Mouse (Mus musculus) thymus, adult 2 months (tissue): ENCODE results near the gene BC028528. TPM values are rescaled to one million over a fixed set of nuclear protein-coding genes. Genes with fewer than 3 reads are reported as not detected.
A peak's percentile ranks its signal among the peaks of the same experiment; 100 is the strongest.

Source experiments
- DNase-seq: peaks from one replicate; pipeline ENCODE4 v3.0.0; 2021
- H3K27ac ChIP-seq: fragments of 200-500 bp; 2 replicates; pipeline ENCODE4 v1.5.1; 2012; ENCODE audit warnings: low read length, control low read depth; ENCODE audit not compliant: control insufficient read depth, insufficient read depth
- H3K27me3 ChIP-seq: fragments of 200-500 bp; 2 replicates; pipeline ENCODE4 v1.6.1; 2012; ENCODE audit warnings: mild to moderate bottlenecking, low read length, moderate library complexity, mixed read lengths; ENCODE audit not compliant: control insufficient read depth, insufficient read depth
- H3K36me3 ChIP-seq: fragments of 200-500 bp; 2 replicates; pipeline ENCODE4 v1.6.1; 2012; ENCODE audit warnings: mild to moderate bottlenecking, low read length, moderate library complexity; ENCODE audit not compliant: control insufficient read depth, insufficient read depth
- H3K4me1 ChIP-seq: fragments of 200-500 bp; replicated peaks from 2 replicates; pipeline ENCODE4 v1.6.1; 2012; ENCODE audit warnings: low read length; ENCODE audit not compliant: control insufficient read depth, insufficient read depth
- H3K4me3 ChIP-seq: fragments of 200-500 bp; 2 replicates; pipeline ENCODE4 v1.5.1; 2012; ENCODE audit warnings: mild to moderate bottlenecking, low read length, control low read depth, moderate library complexity; ENCODE audit not compliant: control insufficient read depth, insufficient read depth
- CTCF ChIP-seq: fragments of 200-500 bp; IDR thresholded peaks from 2 replicates; pipeline ENCODE4 v1.5.1; 2012; ENCODE audit warnings: mild to moderate bottlenecking, control low read depth, low read length, moderate library complexity, borderline replicate concordance; ENCODE audit not compliant: control insufficient read depth, poor library complexity, insufficient read depth; ENCODE audit errors: extremely low read depth
- POLR2A ChIP-seq: fragments of 200-500 bp; IDR thresholded peaks from 2 replicates; pipeline ENCODE4 v1.6.1; 2012; ENCODE audit warnings: mild to moderate bottlenecking, low read length, control low read depth, moderate library complexity; ENCODE audit not compliant: control insufficient read depth, poor library complexity, insufficient read depth; ENCODE audit errors: extremely low read depth
- WGBS: fragments of 180-500 bp; shearing (Covaris S2); methylation state at CpG from one replicate; pipeline ENCODE4 v1.1.7; 2018; 5-methylcytosine and 5-hydroxymethylcytosine counted together
- polyA plus RNA-seq: library from polyadenylated mRNA; depleted of rRNA; stranded (reverse); fragments of >200 nt; gene quantifications from 2 replicates; pipeline ENCODE4 v1.2.3, GENCODE M21; 2012

Gene BC028528
- polyA plus RNA-seq, 1 experiment: 6.0 TPM

GRCm38 (mm10) chr3:95905940-95906492, 14.2 kb upstream of the BC028528 start:
- 4% methylated on average over 12 of the region's 12 CpGs for WGBS
- Histone ChIP-seq H3K36me3 (no peaks in the 10 kb centered on the region), H3K27me3 (peaks cover 18% of the 10 kb centered on the region), H3K27ac (no peak overlapping the region), H3K4me3 (no peak overlapping the region), H3K4me1 (peaks cover 22% of the 10 kb centered on the region)
- DNase-seq: peak; percentile 56
- no peak for TF ChIP-seq POLR2A

- TF ChIP-seq POLR2A (no peak), CTCF (no peak)
- DNase-seq: peak; percentile 48
- WGBS: 4% methylated on average over 18 of the region's 18 CpGs
- no peak overlapping the region for H3K27ac ChIP-seq
- H3K4me3 ChIP-seq: 0 out of 2 replicates have a peak overlapping the region, but pooled peaks have one; percentile 14
- peaks cover 17% of the 10 kb centered on the region for H3K4me1 ChIP-seq
- no peaks in the 10 kb centered on the region for H3K36me3 ChIP-seq
- H3K27me3 ChIP-seq: peaks cover 18% of the 10 kb centered on the region
Measured at GRCm38 (mm10) chr3:95905146-95905939, 13.5 kb upstream of the BC028528 start.

- H3K36me3 ChIP-seq: no peaks in the 10 kb centered on the region
- no peak within 1 kb of the TSS for H3K27ac ChIP-seq
- 8% methylated on average over 15 of the region's 15 CpGs for WGBS
- peaks cover 18% of the 10 kb centered on the region for H3K27me3 ChIP-seq
- 0 out of 2 replicates have a peak within 1 kb of the TSS, but pooled peaks have one; percentile 14 for H3K4me3 ChIP-seq
- DNase-seq: no peak
- peaks cover 16% of the 10 kb centered on the region for H3K4me1 ChIP-seq
- no peak for TF ChIP-seq CTCF
Measured at GRCm38 (mm10) chr3:95904568-95904967, 12.8 kb upstream of the BC028528 start, which contains the start of gene Car14. Car14 (minus strand) TSS chr3:95904691.

GRCm38 (mm10) chr3:95903753-95904502, 12.1 kb upstream of the BC028528 start:
- 31% methylated on average over 15 of the region's 15 CpGs for WGBS
- Histone ChIP-seq H3K27me3 (peaks cover 18% of the 10 kb centered on the region), H3K36me3 (no peaks in the 10 kb centered on the region), H3K4me1 (peaks cover 16% of the 10 kb centered on the region), H3K4me3 (no peak overlapping the region), H3K27ac (no peak overlapping the region)
- TF ChIP-seq CTCF (no peak), POLR2A (no peak)
- DNase-seq: no peak

GRCm38 (mm10) chr3:95902643-95903042, 10.8 kb upstream of the BC028528 start:
- peaks cover 18% of the 10 kb centered on the region for H3K27me3 ChIP-seq
- H3K4me1 ChIP-seq: peaks cover 19% of the 10 kb centered on the region
- no peak overlapping the region for H3K27ac ChIP-seq
- DNase-seq: no peak
- 50% methylated on average over 6 of the region's 6 CpGs for WGBS
- no peak overlapping the region for H3K4me3 ChIP-seq
- TF ChIP-seq CTCF (no peak), POLR2A (no peak)
- 0 out of 2 replicates have a peak, but pooled peaks cover 4% of the 10 kb centered on the region for H3K36me3 ChIP-seq

GRCm38 (mm10) chr3:95902373-95902625, 10.5 kb upstream of the BC028528 start:
- H3K4me3 ChIP-seq: no peak overlapping the region
- peaks cover 19% of the 10 kb centered on the region for H3K4me1 ChIP-seq
- no peak for DNase-seq
- TF ChIP-seq POLR2A: no peak
- no peak for TF ChIP-seq CTCF
- H3K27me3 ChIP-seq: peaks cover 18% of the 10 kb centered on the region
- no peak overlapping the region for H3K27ac ChIP-seq
- 0 out of 2 replicates have a peak, but pooled peaks cover 4% of the 10 kb centered on the region for H3K36me3 ChIP-seq
